Mouse (Mus musculus) olfactory bulb, adult 2 months (tissue): ENCODE results near the gene Hspb1.

Source experiments
- CTCF ChIP-seq: fragments of 200-500 bp; IDR thresholded peaks from 2 replicates; pipeline ENCODE4 v1.5.1; 2012; ENCODE audit warnings: low read depth, mild to moderate bottlenecking, low read length, moderate library complexity; ENCODE audit not compliant: insufficient read depth
- POLR2A ChIP-seq: fragments of 200-500 bp; IDR thresholded peaks from 2 replicates; pipeline ENCODE4 v1.6.1; 2012; ENCODE audit warnings: mild to moderate bottlenecking, low read depth, low read length, moderate library complexity; ENCODE audit not compliant: insufficient read depth

- TF ChIP-seq POLR2A (no peak), CTCF (no peak)
Measured at GRCm38 (mm10) chr5:135935641-135936190, 48.0 kb downstream of the Hspb1 start.
